Mouse (Mus musculus) hindbrain, embryonic 16.5 days (tissue): Measurements from ENCODE around the gene Zmat3. TPM values are rescaled to one million over a fixed set of nuclear protein-coding genes. Genes with fewer than 3 reads are reported as not detected.

ENCODE experiments used
- ATAC-seq: fragments of 200-750 bp; cut with Nextera tagmentation; 2 replicates; pipeline ENCODE4 v1.8.0; 2017; ENCODE audit warnings: moderate TSS enrichment, moderate library complexity
- H3K27ac ChIP-seq: fragments of 300-500 bp; sonication (generic); 2 replicates; pipeline ENCODE4 v1.5.1; 2014; ENCODE audit warnings: low read depth, mild to moderate bottlenecking, control low read depth, low read length, moderate library complexity
- H3K27me3 ChIP-seq: fragments of 300-500 bp; sonication (generic); replicated peaks from 2 replicates; pipeline ENCODE4 v1.6.1; 2014; ENCODE audit warnings: low read length; ENCODE audit not compliant: control insufficient read depth, insufficient read depth
- H3K36me3 ChIP-seq: fragments of 300-500 bp; sonication (generic); 2 replicates; pipeline ENCODE4 v1.6.1; 2014; ENCODE audit warnings: mild to moderate bottlenecking, low read length, moderate library complexity, mixed read lengths; ENCODE audit not compliant: control insufficient read depth, insufficient read depth
- H3K4me1 ChIP-seq: fragments of 300-500 bp; sonication (generic); 2 replicates; pipeline ENCODE4 v1.6.1; 2014; ENCODE audit warnings: low read depth, low read length; ENCODE audit not compliant: control insufficient read depth, insufficient read depth
- H3K4me2 ChIP-seq: fragments of 300-500 bp; sonication (generic); 2 replicates; pipeline ENCODE4 v1.6.1; 2014; ENCODE audit warnings: mild to moderate bottlenecking, low read length, control low read depth, moderate library complexity
- H3K4me3 ChIP-seq: fragments of 300-500 bp; sonication (generic); 2 replicates; pipeline ENCODE4 v1.5.1; 2014; ENCODE audit warnings: mild to moderate bottlenecking, low read length, control low read depth, moderate library complexity
- H3K9ac ChIP-seq: fragments of 300-500 bp; sonication (generic); 2 replicates; pipeline ENCODE4 v1.6.1; 2014; ENCODE audit warnings: low read depth, mild to moderate bottlenecking, control low read depth, low read length, moderate library complexity
- H3K9me3 ChIP-seq: fragments of 300-500 bp; sonication (generic); 2 replicates; pipeline ENCODE4 v1.6.1; 2014; ENCODE audit warnings: mild to moderate bottlenecking, low read length, moderate library complexity; ENCODE audit not compliant: control insufficient read depth
- WGBS: fragments of 180-500 bp; shearing (Covaris S2); extraction: QIAGEN DNeasy Blood & Tissue Kit; methylation state at CpG from one replicate; pipeline ENCODE4 v1.1.7; 2014; 5-methylcytosine and 5-hydroxymethylcytosine counted together
- polyA plus RNA-seq: library from polyadenylated mRNA; unstranded; fragments of >200 nt; fragmentation: Nextera tagmentation; extraction: Ambion mirVana; gene quantifications from 2 replicates; pipeline ENCODE4 v1.2.1, GENCODE M21; 2015

Gene Zmat3
- polyA plus RNA-seq: 7.5 and 7.6 TPM in 2 replicates

- Histone ChIP-seq H3K9me3 (no peaks in the 10 kb centered on the region), H3K27me3 (no peaks in the 10 kb centered on the region), H3K27ac (peak within 1 kb of the TSS; percentile 93), H3K4me1 (peaks cover 14% of the 10 kb centered on the region), H3K4me2 (peak within 1 kb of the TSS; percentile 79), H3K36me3 (no peaks in the 10 kb centered on the region), H3K4me3 (peak within 1 kb of the TSS; percentile 85), H3K9ac (peak within 1 kb of the TSS; percentile 92)
- ATAC-seq: peak; percentile 84
- 4% methylated on average over 31 of the region's 48 CpGs for WGBS
Measured at GRCm38 (mm10) chr3:32365546-32366245, at the start of gene Zmat3. Zmat3 (minus strand) TSS chr3:32366014.

- Histone ChIP-seq H3K4me1 (peaks cover 7% of the 10 kb centered on the region), H3K9me3 (no peaks in the 10 kb centered on the region), H3K4me2 (no peak overlapping the region), H3K27me3 (no peaks in the 10 kb centered on the region), H3K27ac (no peak overlapping the region), H3K4me3 (no peak overlapping the region), H3K36me3 (no peaks in the 10 kb centered on the region), H3K9ac (no peak overlapping the region)
- WGBS: 26% methylated on average over 4 of the region's 4 CpGs
- no peak for ATAC-seq
Measured at GRCm38 (mm10) chr3:32414381-32414780, 48.6 kb upstream of the Zmat3 start.

- Histone ChIP-seq H3K4me1 (peaks cover 7% of the 10 kb centered on the region), H3K9me3 (no peaks in the 10 kb centered on the region), H3K36me3 (no peaks in the 10 kb centered on the region), H3K4me2 (no peak overlapping the region), H3K27ac (no peak overlapping the region), H3K4me3 (no peak overlapping the region), H3K27me3 (no peaks in the 10 kb centered on the region), H3K9ac (no peak overlapping the region)
- no peak for ATAC-seq
- 78% methylated on average over 7 of the region's 7 CpGs for WGBS
Measured at GRCm38 (mm10) chr3:32412502-32413044, 46.8 kb upstream of the Zmat3 start.

- 93% methylated on average over 3 of the region's 3 CpGs for WGBS
- no peaks in the 10 kb centered on the region for H3K27me3 ChIP-seq
- no peaks in the 10 kb centered on the region for H3K36me3 ChIP-seq
- H3K4me1 ChIP-seq: peaks cover 4% of the 10 kb centered on the region
- H3K9me3 ChIP-seq: no peaks in the 10 kb centered on the region
- H3K4me2 ChIP-seq: no peak overlapping the region
- H3K4me3 ChIP-seq: no peak overlapping the region
- ATAC-seq: no peak
- H3K27ac ChIP-seq: no peak overlapping the region
- no peak overlapping the region for H3K9ac ChIP-seq
Measured at GRCm38 (mm10) chr3:32408811-32409273, 43.0 kb upstream of the Zmat3 start.

GRCm38 (mm10) chr3:32406804-32407203, 41.0 kb upstream of the Zmat3 start:
- peaks cover 4% of the 10 kb centered on the region; the same call in 1 of the 2 replicates for H3K4me1 ChIP-seq
- no peak overlapping the region for H3K4me3 ChIP-seq
- no peaks in the 10 kb centered on the region for H3K27me3 ChIP-seq
- no peak overlapping the region for H3K4me2 ChIP-seq
- ATAC-seq: no peak
- WGBS: 91% methylated on average over 6 of the region's 6 CpGs
- H3K9me3 ChIP-seq: no peaks in the 10 kb centered on the region
- no peak overlapping the region for H3K9ac ChIP-seq
- no peak overlapping the region for H3K27ac ChIP-seq
- H3K36me3 ChIP-seq: no peaks in the 10 kb centered on the region

- H3K9ac ChIP-seq: no peak overlapping the region
- no peak overlapping the region for H3K4me2 ChIP-seq
- no peaks in the 10 kb centered on the region for H3K9me3 ChIP-seq
- no peaks in the 10 kb centered on the region for H3K27me3 ChIP-seq
- peaks cover 4% of the 10 kb centered on the region; the same call in 1 of the 2 replicates for H3K4me1 ChIP-seq
- H3K36me3 ChIP-seq: no peaks in the 10 kb centered on the region
- H3K4me3 ChIP-seq: no peak overlapping the region
- no peak for ATAC-seq
- WGBS: 91% methylated on average over 1 of the region's 1 CpGs
- no peak overlapping the region for H3K27ac ChIP-seq
Measured at GRCm38 (mm10) chr3:32405699-32406098, 39.9 kb upstream of the Zmat3 start.

- Histone ChIP-seq H3K27ac (no peak overlapping the region), H3K4me1 (peaks cover 23% of the 10 kb centered on the region), H3K27me3 (no peaks in the 10 kb centered on the region), H3K9ac (no peak overlapping the region), H3K36me3 (no peaks in the 10 kb centered on the region), H3K9me3 (no peaks in the 10 kb centered on the region), H3K4me3 (no peak overlapping the region), H3K4me2 (no peak overlapping the region)
- ATAC-seq: no peak
- 75% methylated on average over 7 of the region's 7 CpGs for WGBS
Measured at GRCm38 (mm10) chr3:32402990-32403885, 37.4 kb upstream of the Zmat3 start.

GRCm38 (mm10) chr3:32401591-32401990, 35.8 kb upstream of the Zmat3 start:
- H3K27ac ChIP-seq: no peak overlapping the region
- H3K4me3 ChIP-seq: no peak overlapping the region
- H3K27me3 ChIP-seq: no peaks in the 10 kb centered on the region
- 87% methylated on average over 3 of the region's 3 CpGs for WGBS
- H3K4me2 ChIP-seq: no peak overlapping the region
- H3K4me1 ChIP-seq: peaks cover 23% of the 10 kb centered on the region
- ATAC-seq: no peak
- H3K36me3 ChIP-seq: no peaks in the 10 kb centered on the region
- H3K9me3 ChIP-seq: no peaks in the 10 kb centered on the region
- H3K9ac ChIP-seq: no peak overlapping the region

- Histone ChIP-seq H3K27ac (no peak overlapping the region), H3K9me3 (no peaks in the 10 kb centered on the region), H3K9ac (no peak overlapping the region; the same call in 1 of the 2 replicates), H3K4me1 (peaks cover 20% of the 10 kb centered on the region), H3K27me3 (no peaks in the 10 kb centered on the region), H3K4me2 (no peak overlapping the region), H3K4me3 (no peak overlapping the region), H3K36me3 (no peaks in the 10 kb centered on the region)
- ATAC-seq: no peak
- 64% methylated on average over 2 of the region's 2 CpGs for WGBS
Measured at GRCm38 (mm10) chr3:32399931-32400330, 34.1 kb upstream of the Zmat3 start.
